Mouse (Mus musculus) testis, adult 2 months (tissue): ENCODE data around the gene Ust. TPM values are rescaled to one million over a fixed set of nuclear protein-coding genes. Genes with fewer than 3 reads are reported as not detected.

Experiments used
- H3K27ac ChIP-seq: fragments of 200-500 bp; 2 replicates; pipeline ENCODE4 v1.5.1; 2012; ENCODE audit warnings: low read depth, low read length; ENCODE audit not compliant: control insufficient read depth, insufficient read depth
- H3K27me3 ChIP-seq: fragments of 200-500 bp; 2 replicates; pipeline ENCODE4 v1.6.1; 2012; ENCODE audit warnings: mild to moderate bottlenecking, low read length, moderate library complexity; ENCODE audit not compliant: control insufficient read depth, insufficient read depth
- H3K36me3 ChIP-seq: fragments of 200-500 bp; 2 replicates; pipeline ENCODE4 v1.6.1; 2012; ENCODE audit warnings: mild to moderate bottlenecking, low read length; ENCODE audit not compliant: control insufficient read depth, insufficient read depth
- H3K4me1 ChIP-seq: fragments of 200-500 bp; 2 replicates; pipeline ENCODE4 v1.6.1; 2012; ENCODE audit warnings: low read length; ENCODE audit not compliant: control insufficient read depth, insufficient read depth
- H3K4me3 ChIP-seq: fragments of 200-500 bp; 2 replicates; pipeline ENCODE4 v1.5.1; 2012; ENCODE audit warnings: low read depth, mild to moderate bottlenecking, low read length, moderate library complexity, mixed read lengths; ENCODE audit not compliant: control insufficient read depth
- CTCF ChIP-seq: fragments of 200-500 bp; IDR thresholded peaks from 2 replicates; pipeline ENCODE4 v1.5.1; 2012; ENCODE audit warnings: low read depth, mild to moderate bottlenecking, inconsistent platforms, low read length, moderate library complexity; ENCODE audit not compliant: control insufficient read depth, insufficient read depth, insufficient replicate concordance
- POLR2A ChIP-seq: fragments of 200-500 bp; IDR thresholded peaks from 2 replicates; pipeline ENCODE4 v1.6.1; 2012; ENCODE audit warnings: low read depth, mild to moderate bottlenecking, inconsistent platforms, low read length, moderate library complexity; ENCODE audit not compliant: control insufficient read depth
- polyA plus RNA-seq: library from polyadenylated mRNA; depleted of rRNA; stranded (reverse); fragments of >200 nt; gene quantifications from 2 replicates; pipeline ENCODE4 v1.2.3, GENCODE M21; 2012

Ust gene
- polyA plus RNA-seq, 1 experiment: 1.1 TPM

- no peaks in the 10 kb centered on the region for H3K27me3 ChIP-seq
- H3K36me3 ChIP-seq: no peaks in the 10 kb centered on the region
- TF ChIP-seq CTCF: no peak
- TF ChIP-seq POLR2A: no peak
- no peak overlapping the region for H3K27ac ChIP-seq
- peaks cover 2% of the 10 kb centered on the region; the same call in 1 of the 2 replicates for H3K4me1 ChIP-seq
- H3K4me3 ChIP-seq: no peak overlapping the region
Measured at GRCm38 (mm10) chr10:8259716-8260115, 258.9 kb downstream of the Ust start.

- H3K27ac ChIP-seq: no peak overlapping the region
- H3K4me1 ChIP-seq: no peaks in the 10 kb centered on the region
- TF ChIP-seq POLR2A: no peak
- no peak for TF ChIP-seq CTCF
- no peaks in the 10 kb centered on the region for H3K27me3 ChIP-seq
- H3K36me3 ChIP-seq: no peaks in the 10 kb centered on the region
- no peak overlapping the region for H3K4me3 ChIP-seq
Measured at GRCm38 (mm10) chr10:8250005-8250404, 268.6 kb downstream of the Ust start.

GRCm38 (mm10) chr10:8242336-8242735 lies 276.3 kb downstream of the Ust start:
- Histone ChIP-seq H3K4me3 (no peak overlapping the region), H3K27me3 (no peaks in the 10 kb centered on the region), H3K4me1 (no peaks in the 10 kb centered on the region), H3K27ac (no peak overlapping the region), H3K36me3 (no peaks in the 10 kb centered on the region)
- TF ChIP-seq CTCF (no peak), POLR2A (no peak)

- H3K36me3 ChIP-seq: no peaks in the 10 kb centered on the region
- no peak overlapping the region for H3K27ac ChIP-seq
- H3K4me1 ChIP-seq: no peaks in the 10 kb centered on the region
- no peak overlapping the region for H3K4me3 ChIP-seq
- H3K27me3 ChIP-seq: no peaks in the 10 kb centered on the region
- TF ChIP-seq CTCF (no peak), POLR2A (no peak)
Measured at GRCm38 (mm10) chr10:8240703-8241102, 277.9 kb downstream of the Ust start.

GRCm38 (mm10) chr10:8240242-8240641 lies 278.4 kb downstream of the Ust start:
- H3K36me3 ChIP-seq: no peaks in the 10 kb centered on the region
- TF ChIP-seq CTCF: no peak
- TF ChIP-seq POLR2A: no peak
- H3K4me3 ChIP-seq: no peak overlapping the region

GRCm38 (mm10) chr10:8236780-8237571 lies 281.6 kb downstream of the Ust start:
- no peak overlapping the region for H3K4me3 ChIP-seq
- no peaks in the 10 kb centered on the region for H3K4me1 ChIP-seq
- H3K27me3 ChIP-seq: no peaks in the 10 kb centered on the region
- no peaks in the 10 kb centered on the region for H3K36me3 ChIP-seq
- no peak overlapping the region for H3K27ac ChIP-seq
- TF ChIP-seq POLR2A: no peak
- no peak for TF ChIP-seq CTCF

More at GRCm38 (mm10) chr10:8240242-8240641, 278.4 kb downstream of the Ust start:
- H3K27ac ChIP-seq: no peak overlapping the region
- H3K4me1 ChIP-seq: no peaks in the 10 kb centered on the region
- no peaks in the 10 kb centered on the region for H3K27me3 ChIP-seq

- Histone ChIP-seq H3K27me3 (no peaks in the 10 kb centered on the region), H3K36me3 (no peaks in the 10 kb centered on the region), H3K27ac (no peak overlapping the region), H3K4me3 (no peak overlapping the region), H3K4me1 (no peaks in the 10 kb centered on the region)
- no peak for TF ChIP-seq POLR2A
- TF ChIP-seq CTCF: no peak
Measured at GRCm38 (mm10) chr10:8233148-8233901, 285.3 kb downstream of the Ust start.
